Mouse (Mus musculus): Measurements from ENCODE around the gene Gm15085.

Gene Gm15085

DNA sequence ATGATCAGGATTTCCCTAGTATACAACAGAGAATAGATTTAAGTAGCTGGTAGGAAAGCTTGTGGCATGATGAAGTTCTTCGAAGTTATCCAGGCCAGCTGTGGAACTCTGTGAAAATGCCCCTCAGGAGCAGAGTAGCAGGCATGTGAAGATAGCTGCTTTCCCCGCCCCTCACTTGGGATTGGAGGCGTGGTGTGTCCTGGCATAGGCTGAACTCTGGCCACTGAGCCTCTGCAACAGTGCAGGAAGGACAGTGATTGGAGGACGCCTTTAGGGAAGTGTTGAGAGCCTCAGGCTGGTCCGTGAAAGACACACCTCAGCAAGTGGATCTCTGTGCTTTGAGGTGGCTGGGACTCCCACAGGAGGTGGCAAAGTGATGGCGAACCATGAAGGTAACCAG, at the start of gene Gm15085:
Gene Gm15085 (plus strand): TSS at position 301 of the 400 bp plus-strand sequence.
- in situ Hi-C loops (cut with MboI, MseI) = loop anchor here (25.0 kb wide), 1 partner anchor 140 kb away; the partner anchor contains the start of gene Gm10439

Data from T-helper 2 cell (primary cell).